Mouse (Mus musculus) kidney, adult 11 months (tissue): ENCODE measurements around the gene Gm15130.

Experiments used
- DNase-seq: peaks from one replicate; pipeline ENCODE4 v3.0.0; 2022

The Gm15130 gene

GRCm38 (mm10) chr2:111152836-111153235 is at the start of gene Gm15130:
TSS of gene Gm15130 (minus strand) at chr2:111152936.
- no peak for DNase-seq

GRCm38 (mm10) chr2:111182068-111182467 is 29.3 kb upstream of the Gm15130 start:
- DNase-seq, result no peak

- DNase-seq, result no peak
These were observed 17.0 kb downstream of the Gm15130 start for GRCm38 (mm10) chr2:111135739-111136138.

- no peak for DNase-seq
These were observed 46.9 kb downstream of the Gm15130 start, which contains the start of gene Gm13941 for GRCm38 (mm10) chr2:111105882-111106281. TSS of gene Gm13941 (minus strand) at chr2:111105982.
